Mouse (Mus musculus) G1E (cell line): ENCODE results near the gene Aldh2. TPM values are rescaled to one million over a fixed set of nuclear protein-coding genes. Genes with fewer than 3 reads are reported as not detected.
"Not testable (repeated sequence)": the region's sequence is repeated elsewhere in the genome, so short reads cannot be mapped to it uniquely, and the experiment has no call there.

ENCODE experiments used
- ATAC-seq: 2 replicates; pipeline ENCODE4 v1.8.0; 2016; ENCODE audit warnings: mild to moderate bottlenecking; ENCODE audit not compliant: insufficient number of reproducible peaks, poor library complexity, low FRiP score, severe bottlenecking; ENCODE audit errors: extremely low read depth
- DNase-seq: peaks from one replicate; pipeline ENCODE4 v3.0.0; 2012; ENCODE audit warnings: low spot score
- H3K27me3 ChIP-seq: 2 replicates; pipeline ENCODE4 v1.6.1; 2012; ENCODE audit warnings: mild to moderate bottlenecking, low read length, inconsistent platforms; ENCODE audit not compliant: insufficient read depth
- H3K36me3 ChIP-seq: replicated peaks from 2 replicates; pipeline ENCODE3; 2012; ENCODE audit warnings: mild to moderate bottlenecking, inconsistent platforms
- H3K4me1 ChIP-seq: 2 replicates; pipeline ENCODE4 v1.6.1; 2012; ENCODE audit warnings: low read depth, low read length, inconsistent platforms, mixed read lengths; ENCODE audit not compliant: insufficient read depth
- H3K4me3 ChIP-seq: 2 replicates; pipeline ENCODE4 v1.5.1; 2012; ENCODE audit warnings: low read depth, mild to moderate bottlenecking, inconsistent platforms, low read length, moderate library complexity, mixed read lengths
- H3K9me3 ChIP-seq: replicated peaks from 2 replicates; pipeline ENCODE4 v1.6.1; 2012; ENCODE audit warnings: inconsistent platforms
- CTCF ChIP-seq: IDR thresholded peaks from 2 replicates; pipeline ENCODE4 v1.5.1; 2012; ENCODE audit warnings: low read depth, low read length, inconsistent platforms, mixed read lengths
- GATA1 ChIP-seq: IDR thresholded peaks from 2 replicates; pipeline ENCODE4 v1.6.1; 2012; ENCODE audit warnings: borderline replicate concordance, low read length, inconsistent platforms, mixed read lengths
- GATA2 ChIP-seq: IDR thresholded peaks from 2 replicates; pipeline ENCODE4 v1.6.1; 2012; ENCODE audit warnings: low read depth, low read length, inconsistent platforms, borderline replicate concordance
- POLR2AphosphoS5 ChIP-seq: IDR thresholded peaks from 2 replicates; pipeline ENCODE4 v1.6.1; 2012; ENCODE audit warnings: low read depth, low read length, inconsistent platforms; ENCODE audit not compliant: insufficient replicate concordance
- TAL1 ChIP-seq: conservative IDR thresholded peaks from 2 replicates; pipeline ENCODE4 v1.6.1; 2012; ENCODE audit warnings: low read depth, low read length, inconsistent platforms, mixed read lengths
- polyA plus RNA-seq: library from polyadenylated mRNA; stranded (reverse); fragments of >175 nt; gene quantifications from 2 replicates; pipeline ENCODE4 v1.2.3, GENCODE M21; 2012
- total RNA-seq, 2 experiments: library from RNA; stranded (forward) in 1 of 2; stranded (reverse) in 1 of 2; fragments of 200-1000 nt in 1 of 2; fragments of >200 nt in 1 of 2; fragmentation: Nextera tagmentation in 1 of 2; gene quantifications; 2 replicates each; pipeline ENCODE4 v1.2.3; 2014 to 2017

The Aldh2 gene
- total and polyA plus RNA-seq, 3 experiments, result 45.7 to 122 (median 117) TPM

DNA sequence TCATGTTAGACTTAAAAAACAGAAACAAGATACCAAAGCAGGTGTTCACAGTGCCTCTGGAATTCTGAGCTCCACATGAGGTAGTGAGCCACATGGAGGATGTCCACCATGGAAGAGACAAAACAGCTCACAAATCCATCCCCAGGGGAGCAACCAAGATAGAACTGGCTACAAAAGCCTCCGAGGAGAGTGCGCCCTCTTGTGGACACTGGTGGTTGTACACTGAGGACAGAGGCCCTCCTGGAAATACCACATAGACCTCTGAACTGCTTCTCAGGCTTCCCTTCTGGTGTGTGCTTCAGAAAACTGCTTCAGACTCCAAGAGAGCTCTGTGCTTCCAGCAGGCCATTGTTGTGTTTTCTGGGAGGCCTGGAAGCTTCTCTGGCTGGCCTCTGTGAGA lies 12.5 kb upstream of the Aldh2 start:
- Histone ChIP-seq H3K9me3 (no peaks in the 10 kb centered on the region), H3K4me1 (peaks cover 4% of the 10 kb centered on the region), H3K36me3 (peaks cover 3% of the 10 kb centered on the region), H3K27me3 (peaks cover 12% of the 10 kb centered on the region), H3K4me3 (no peak overlapping the region)
- TF ChIP-seq TAL1 (no peak), CTCF (peak; percentile 98), GATA2 (no peak), GATA1 (no peak), POLR2AphosphoS5 (no peak)
- ATAC-seq, result no peak
- DNase-seq, result peak; percentile 67

DNA sequence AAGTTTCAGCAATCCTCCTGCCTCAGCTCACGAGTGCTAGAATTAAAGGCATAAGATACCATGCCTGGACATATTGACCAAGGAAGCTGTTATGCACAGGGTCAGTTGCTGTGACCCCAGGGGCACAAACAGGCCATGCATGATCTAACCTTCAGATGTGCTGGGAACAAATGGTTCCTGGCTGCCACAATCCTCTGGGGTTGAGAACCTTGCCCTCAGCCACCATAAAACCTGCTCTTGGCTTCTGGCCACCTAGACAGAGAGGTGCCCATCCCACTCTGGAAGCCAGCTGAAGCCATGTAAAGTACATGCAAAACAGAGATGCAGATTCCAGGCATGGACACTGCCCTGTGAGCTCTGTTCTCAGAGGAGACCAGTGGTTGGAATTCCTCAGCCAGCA lies 10.2 kb upstream of the Aldh2 start:
- not testable (repeated sequence) for H3K4me3 ChIP-seq, H3K4me1 ChIP-seq, ATAC-seq, H3K9me3 ChIP-seq, H3K36me3 ChIP-seq, DNase-seq
- H3K27me3 ChIP-seq, result peaks cover 21% of the 10 kb centered on the region

DNA sequence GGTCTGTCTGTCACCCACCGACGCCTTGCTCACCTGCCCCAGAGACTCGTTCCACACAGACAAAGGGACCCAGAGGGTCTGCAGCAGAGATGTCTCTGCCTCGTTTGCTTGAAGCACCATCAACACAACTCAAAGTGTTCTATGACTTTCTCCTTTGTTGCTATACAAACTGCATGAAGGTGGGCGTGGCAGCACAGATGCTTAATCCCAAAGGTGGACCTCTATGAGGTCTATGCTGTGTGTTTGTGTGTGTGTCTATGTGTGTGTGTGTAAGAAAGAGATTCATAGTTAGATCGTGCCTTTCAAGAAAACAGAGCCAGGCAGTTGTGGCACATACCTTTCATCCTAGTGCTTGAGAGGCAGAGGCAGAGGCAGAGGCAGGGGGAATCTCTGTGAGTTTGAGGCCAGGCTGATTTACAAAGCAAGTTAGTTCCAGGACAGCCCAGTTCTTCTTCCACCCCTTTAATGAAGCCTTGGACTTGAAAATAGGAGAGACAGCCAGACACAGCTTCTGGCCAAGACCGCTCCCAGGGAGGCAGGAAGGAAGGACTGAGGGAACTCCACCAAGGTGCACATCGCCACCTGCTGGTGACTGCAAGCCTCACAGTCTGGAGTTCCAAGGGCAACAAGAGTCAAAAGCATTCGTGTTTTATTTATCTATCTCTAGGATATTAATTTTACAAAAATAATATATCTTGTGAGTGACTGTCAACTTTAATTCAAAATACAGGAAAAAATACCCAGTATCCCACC lies 8.1 kb upstream of the Aldh2 start:
- no peak for ATAC-seq
- H3K27me3 ChIP-seq, result peaks cover 29% of the 10 kb centered on the region
- TF ChIP-seq GATA1, result no peak
- TF ChIP-seq CTCF, result peak; percentile 84
- H3K4me3 ChIP-seq, result no peak overlapping the region
- peaks cover 18% of the 10 kb centered on the region for H3K4me1 ChIP-seq
- peaks cover 3% of the 10 kb centered on the region for H3K36me3 ChIP-seq
- H3K9me3 ChIP-seq, result no peaks in the 10 kb centered on the region
- peak; percentile 40 for DNase-seq

DNA sequence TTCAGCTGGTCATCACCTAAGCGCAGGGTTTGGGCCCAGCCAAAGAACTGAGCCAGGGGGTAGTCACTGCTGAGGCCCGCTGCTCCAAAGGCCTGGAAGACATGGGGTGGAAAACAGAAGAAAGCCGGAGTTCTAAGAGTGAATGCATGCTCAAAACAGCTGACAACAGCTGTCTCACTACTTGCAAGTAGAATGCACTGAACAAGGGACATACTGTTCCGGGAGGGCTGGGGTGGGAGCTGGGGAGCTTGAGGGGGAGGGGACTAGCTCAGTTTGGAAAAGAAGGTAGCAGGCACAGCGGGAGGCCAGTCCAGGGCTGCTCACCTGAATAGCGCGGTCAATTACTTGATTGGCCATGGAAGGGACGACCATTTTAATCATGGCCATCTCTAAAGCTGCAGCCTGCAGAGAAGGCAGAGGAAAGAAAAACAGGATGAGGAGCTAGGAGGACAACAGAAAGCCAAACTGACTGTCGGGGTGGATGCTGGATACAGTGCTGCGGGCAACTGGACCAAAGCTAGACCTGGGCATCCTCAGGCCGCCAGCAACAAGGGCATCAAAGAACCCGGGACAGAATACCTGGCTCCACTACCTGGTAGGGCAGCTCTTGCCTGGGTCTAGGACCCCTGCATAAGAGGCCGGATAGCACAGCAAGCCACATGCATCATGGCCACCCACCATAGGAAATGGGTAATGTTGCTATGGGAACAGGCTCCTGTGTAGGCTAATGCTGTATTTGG lies 5.4 kb upstream of the Aldh2 start:
- ATAC-seq, result no peak
- TF ChIP-seq TAL1 (no peak), GATA2 (no peak), GATA1 (no peak), POLR2AphosphoS5 (no peak), CTCF (no peak)
- peaks cover 30% of the 10 kb centered on the region for H3K4me1 ChIP-seq

DNA sequence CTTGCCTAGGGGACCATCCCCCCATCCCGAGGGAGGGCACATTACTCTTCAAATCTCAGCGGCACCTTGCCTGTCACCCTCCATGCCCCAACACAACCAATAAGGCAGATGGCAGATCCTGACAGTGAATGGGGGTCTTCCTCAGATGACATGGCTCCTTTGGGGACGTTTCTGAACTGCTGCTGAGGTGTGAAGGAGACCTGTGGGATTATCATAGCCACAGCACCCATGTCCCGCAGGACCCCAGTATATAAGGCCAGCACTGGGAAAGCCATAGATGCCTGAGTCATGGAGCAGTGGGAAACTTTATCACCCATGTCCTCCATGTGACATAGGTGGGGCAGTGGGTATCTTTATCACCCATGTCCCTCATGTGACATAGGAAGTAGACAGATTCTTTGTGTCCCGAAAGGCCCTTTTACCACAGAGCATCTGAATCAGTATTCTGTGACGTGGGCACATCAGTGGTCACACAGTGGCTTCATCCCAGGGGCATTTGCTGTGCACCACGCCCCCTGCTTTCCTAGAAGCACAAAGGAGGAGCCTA lies 4.4 kb upstream of the Aldh2 start:
- DNase-seq, result no peak
- Histone ChIP-seq H3K36me3 (no peaks in the 10 kb centered on the region), H3K9me3 (no peaks in the 10 kb centered on the region), H3K4me1 (peaks cover 40% of the 10 kb centered on the region), H3K4me3 (no peak overlapping the region), H3K27me3 (peaks cover 38% of the 10 kb centered on the region)
- no peak for ATAC-seq
- TF ChIP-seq TAL1 (no peak), GATA1 (no peak), POLR2AphosphoS5 (no peak), GATA2 (no peak), CTCF (no peak)

More for the DNA sequence above, 5.4 kb upstream of the Aldh2 start:
- Histone ChIP-seq H3K4me3 (no peak overlapping the region), H3K9me3 (no peaks in the 10 kb centered on the region), H3K36me3 (peaks cover 3% of the 10 kb centered on the region), H3K27me3 (peaks cover 36% of the 10 kb centered on the region)
- DNase-seq, result no peak

DNA sequence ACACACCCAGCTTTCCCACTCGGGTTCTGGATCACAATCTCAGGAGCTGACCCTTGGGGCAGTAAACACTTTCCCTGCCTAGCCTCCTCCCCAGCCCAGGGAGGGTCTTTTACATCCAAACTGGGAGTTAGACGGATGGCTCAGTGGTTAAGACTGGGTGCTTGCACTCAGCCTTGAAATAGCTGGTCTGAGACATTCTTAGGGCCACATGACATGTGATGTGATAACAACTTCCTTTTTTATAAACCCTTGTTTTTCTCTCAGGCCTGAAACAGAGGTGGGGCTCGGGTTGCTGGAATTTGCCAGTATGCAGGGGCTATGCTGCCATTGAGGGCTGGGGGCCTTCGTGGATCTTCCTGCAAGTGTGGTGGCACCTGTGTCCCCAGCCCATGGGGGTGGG lies 3.7 kb upstream of the Aldh2 start:
- Histone ChIP-seq H3K4me3 (no peak overlapping the region), H3K4me1 (peaks cover 47% of the 10 kb centered on the region)

More for the DNA sequence above, 3.7 kb upstream of the Aldh2 start:
- Histone ChIP-seq H3K36me3 (no peaks in the 10 kb centered on the region), H3K27me3 (peaks cover 44% of the 10 kb centered on the region), H3K9me3 (no peaks in the 10 kb centered on the region)
- no peak for TF ChIP-seq GATA2
- no peak for TF ChIP-seq TAL1
- no peak for TF ChIP-seq POLR2AphosphoS5
- no peak for TF ChIP-seq CTCF
- TF ChIP-seq GATA1, result no peak
- DNase-seq, result no peak
- ATAC-seq, result no peak
